Mouse (Mus musculus): ENCODE data around the gene Tmem30a. TPM values are rescaled to one million over a fixed set of nuclear protein-coding genes. Genes with fewer than 3 reads are reported as not detected.

The Tmem30a gene
- polyA plus RNA-seq (2016; fragmentation: Nextera tagmentation; extraction: Ambion mirVana): 60.7 and 61.2 TPM in 2 replicates

GRCm38 (mm10) chr9:79792841-79793835 is at the start of gene Tmem30a:
Tmem30a (minus strand) TSS chr9:79793507.
- Histone ChIP-seq H3K4me1 (replicated peaks) (peaks cover 29% of the 10 kb centered on the region), H3K36me3 (no peaks in the 10 kb centered on the region), H3K4me3 (peak within 1 kb of the TSS; percentile 91), H3K27ac (peak within 1 kb of the TSS; percentile 95), H3K27me3 (ENCODE audit: insufficient read depth, poor library complexity, severe bottlenecking) (no peaks in the 10 kb centered on the region), H3K9me3 (no peaks in the 10 kb centered on the region)
- under 1% methylated on average over 91 of the region's 91 CpGs for WGBS
- DNase-seq (ENCODE audit: low spot score): peak; percentile 95

- H3K27ac ChIP-seq: no peak overlapping the region
- H3K9me3 ChIP-seq: 0 out of 2 replicates have a peak, but pooled peaks cover 3% of the 10 kb centered on the region
- H3K4me1 ChIP-seq (replicated peaks): peaks cover 11% of the 10 kb centered on the region
- H3K27me3 ChIP-seq (ENCODE audit: insufficient read depth, poor library complexity, severe bottlenecking): no peaks in the 10 kb centered on the region
- DNase-seq (ENCODE audit: low spot score): no peak
- 89% methylated on average over 6 of the region's 6 CpGs for WGBS
- no peaks in the 10 kb centered on the region for H3K36me3 ChIP-seq
- no peak overlapping the region for H3K4me3 ChIP-seq
These were observed 49.3 kb upstream of the Tmem30a start for GRCm38 (mm10) chr9:79842615-79843014.

DNA sequence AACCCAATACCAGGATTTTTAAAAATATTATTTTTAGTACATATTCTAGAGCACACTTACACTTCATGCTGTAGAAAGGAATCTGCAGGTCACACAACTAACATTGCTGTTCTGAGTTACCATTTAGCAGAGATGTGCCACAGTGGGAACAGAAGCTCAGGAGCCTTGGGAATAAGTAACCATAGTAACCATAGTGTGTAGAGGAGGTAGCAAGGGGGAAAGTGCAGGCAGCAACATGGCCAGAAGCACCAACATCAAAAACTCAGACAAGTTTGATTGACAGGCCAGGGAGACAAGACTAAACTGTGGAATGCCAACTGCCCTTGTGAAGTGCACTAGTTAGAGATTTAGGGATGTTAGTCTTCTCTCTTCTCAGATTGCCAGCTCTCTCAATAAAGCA is 48.7 kb upstream of the Tmem30a start:
- no peak for DNase-seq (ENCODE audit: low spot score)
- H3K9me3 ChIP-seq: 0 out of 2 replicates have a peak, but pooled peaks cover 3% of the 10 kb centered on the region
- no peaks in the 10 kb centered on the region for H3K27me3 ChIP-seq (ENCODE audit: insufficient read depth, poor library complexity, severe bottlenecking)
- no peak overlapping the region for H3K4me3 ChIP-seq
- peaks cover 11% of the 10 kb centered on the region for H3K4me1 ChIP-seq (replicated peaks)
- no peak overlapping the region for H3K27ac ChIP-seq
- no peaks in the 10 kb centered on the region for H3K36me3 ChIP-seq

- no peaks in the 10 kb centered on the region for H3K27me3 ChIP-seq (ENCODE audit: insufficient read depth, poor library complexity, severe bottlenecking)
- no peaks in the 10 kb centered on the region for H3K9me3 ChIP-seq
- no peaks in the 10 kb centered on the region for H3K36me3 ChIP-seq
- 91% methylated on average over 1 of the region's 1 CpGs for WGBS
- H3K4me3 ChIP-seq: no peak overlapping the region
- H3K4me1 ChIP-seq (replicated peaks): peaks cover 31% of the 10 kb centered on the region
- DNase-seq (ENCODE audit: low spot score): no peak
- H3K27ac ChIP-seq: peak overlapping the region; percentile 12; the same call in 1 of the 2 replicates
These were observed 38.0 kb upstream of the Tmem30a start for GRCm38 (mm10) chr9:79831294-79831693.

DNA sequence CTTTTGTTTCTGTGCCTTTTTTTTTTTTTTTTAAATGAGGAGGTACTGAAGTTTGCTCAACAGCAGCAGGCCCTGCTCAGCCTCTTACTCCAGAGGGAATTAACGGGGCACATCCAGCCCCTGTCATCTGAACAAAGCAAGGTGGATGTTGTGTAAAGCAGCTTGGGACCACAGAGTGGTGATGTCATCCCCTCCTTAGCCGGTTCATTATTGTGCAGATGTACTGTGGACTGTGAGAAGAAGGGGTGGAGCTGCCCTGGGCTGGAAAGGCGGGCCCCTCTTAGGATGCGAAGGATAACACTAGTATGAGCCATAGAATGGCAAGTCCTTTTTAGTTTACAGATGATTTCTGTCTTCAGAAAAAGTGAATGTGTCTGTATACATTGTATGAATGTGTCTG is 37.6 kb upstream of the Tmem30a start:
- peak; percentile 46 for DNase-seq (ENCODE audit: low spot score)
- Histone ChIP-seq H3K36me3 (no peaks in the 10 kb centered on the region), H3K27ac (peak overlapping the region; percentile 80), H3K27me3 (ENCODE audit: insufficient read depth, poor library complexity, severe bottlenecking) (no peaks in the 10 kb centered on the region), H3K4me1 (replicated peaks) (peaks cover 36% of the 10 kb centered on the region), H3K9me3 (no peaks in the 10 kb centered on the region), H3K4me3 (peak overlapping the region; percentile 44)
- 21% methylated on average over 4 of the region's 4 CpGs for WGBS

DNA sequence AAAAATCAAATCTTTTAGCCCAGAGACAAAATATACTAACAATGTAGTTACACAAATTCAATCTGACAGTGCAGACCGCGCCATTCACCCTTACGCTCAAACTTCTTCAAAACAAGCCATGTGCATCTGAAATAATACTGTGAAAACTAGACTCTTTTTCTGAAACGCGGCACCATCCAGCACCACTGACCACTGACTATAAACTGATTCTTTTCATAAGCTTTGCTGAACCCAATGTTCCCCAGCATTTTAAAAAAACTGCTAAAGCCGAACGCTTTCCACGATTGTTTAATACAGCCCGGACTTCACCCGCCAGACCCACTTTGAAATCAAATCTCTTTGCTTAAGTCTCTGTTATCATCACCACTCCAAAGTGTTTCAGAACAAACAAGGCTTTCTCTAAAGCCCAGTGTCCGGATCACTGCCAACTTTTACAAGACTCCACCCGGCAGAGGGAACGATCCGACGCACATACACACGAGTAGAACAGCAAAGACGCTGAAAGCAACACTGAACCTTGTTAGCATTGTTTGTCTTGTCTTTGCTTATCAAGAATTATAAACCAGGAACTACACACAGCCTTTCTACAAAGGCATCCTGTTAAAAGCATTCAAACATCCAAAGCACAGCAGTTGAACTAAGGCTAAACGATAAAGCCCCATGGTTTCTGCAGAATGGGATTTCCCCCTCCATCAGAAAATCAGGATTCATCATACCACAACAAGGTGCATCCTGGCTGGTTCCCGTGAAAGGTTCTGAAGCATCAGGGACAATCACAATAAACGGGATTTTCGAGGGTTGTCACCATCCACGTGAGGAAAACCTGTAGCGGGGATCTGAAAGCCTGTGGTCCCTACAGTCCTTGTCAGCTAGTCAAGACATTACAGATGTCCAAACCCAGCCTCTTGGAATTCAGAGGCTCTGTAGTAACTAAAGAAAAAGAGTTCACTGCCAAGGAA is 36.8 kb upstream of the Tmem30a start:
- Histone ChIP-seq H3K9me3 (no peaks in the 10 kb centered on the region), H3K4me3 (peak overlapping the region; percentile 44), H3K27ac (peak overlapping the region; percentile 80), H3K36me3 (no peaks in the 10 kb centered on the region), H3K27me3 (ENCODE audit: insufficient read depth, poor library complexity, severe bottlenecking) (no peaks in the 10 kb centered on the region), H3K4me1 (replicated peaks) (peaks cover 43% of the 10 kb centered on the region)
- 67% methylated on average over 23 of the region's 23 CpGs for WGBS
- no peak for DNase-seq (ENCODE audit: low spot score)

DNA sequence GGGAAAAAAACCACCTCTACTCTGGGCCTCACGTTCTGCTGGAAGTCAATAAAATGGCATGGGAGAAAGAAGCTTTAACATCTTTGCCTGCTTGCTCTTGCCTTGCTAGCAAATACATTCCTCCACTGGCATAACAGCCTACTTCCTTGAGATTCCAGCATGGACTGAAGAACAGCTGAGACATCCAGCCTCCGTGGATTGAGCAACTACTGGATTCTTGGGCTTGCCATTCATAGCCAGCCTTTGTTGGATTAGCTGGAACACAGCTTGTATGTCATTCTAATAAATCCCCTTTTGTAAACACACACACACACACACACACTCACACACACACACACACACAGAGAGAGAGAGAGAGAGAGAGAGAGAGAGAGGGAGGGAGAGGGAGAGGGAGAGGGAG is 33.8 kb upstream of the Tmem30a start:
- H3K36me3 ChIP-seq: no peaks in the 10 kb centered on the region
- DNase-seq (ENCODE audit: low spot score): no peak
- no peak overlapping the region for H3K4me3 ChIP-seq
- H3K9me3 ChIP-seq: no peaks in the 10 kb centered on the region
- H3K27ac ChIP-seq: no peak overlapping the region
- H3K4me1 ChIP-seq (replicated peaks): peaks cover 67% of the 10 kb centered on the region
- WGBS: 57% methylated on average over 2 of the region's 2 CpGs
- no peaks in the 10 kb centered on the region for H3K27me3 ChIP-seq (ENCODE audit: insufficient read depth, poor library complexity, severe bottlenecking)

- Histone ChIP-seq H3K9me3 (no peaks in the 10 kb centered on the region), H3K27ac (0 out of 2 replicates have a peak overlapping the region, but pooled peaks have one; percentile 13), H3K27me3 (ENCODE audit: insufficient read depth, poor library complexity, severe bottlenecking) (no peaks in the 10 kb centered on the region), H3K4me1 (replicated peaks) (peaks cover 55% of the 10 kb centered on the region), H3K36me3 (0 out of 2 replicates have a peak, but pooled peaks cover under 1% of the 10 kb centered on the region), H3K4me3 (no peak overlapping the region)
- no peak for DNase-seq (ENCODE audit: low spot score)
- WGBS: 34% methylated on average over 7 of the region's 7 CpGs
These were observed 32.2 kb upstream of the Tmem30a start for GRCm38 (mm10) chr9:79825526-79825925.

DNA sequence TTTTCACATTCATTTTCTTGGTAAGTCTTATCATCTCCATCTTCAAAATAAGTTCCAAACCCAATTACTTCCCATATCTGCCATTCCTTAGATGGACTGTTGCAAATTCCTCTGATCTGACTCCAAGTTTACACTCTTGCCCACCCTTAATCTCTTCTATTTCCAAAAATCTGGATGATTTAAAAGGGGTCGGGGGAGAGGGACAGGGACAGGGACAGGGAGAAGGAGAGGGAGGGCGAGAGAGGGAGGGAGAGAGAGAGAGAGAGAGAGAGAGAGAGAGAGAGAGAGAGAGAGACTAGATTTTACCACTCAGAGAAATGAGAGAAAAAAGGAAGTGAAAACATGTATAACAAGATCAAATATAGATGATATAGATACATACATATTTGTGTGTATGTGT is 30.5 kb upstream of the Tmem30a start:
- peak overlapping the region; percentile 81 for H3K27ac ChIP-seq
- no peak for DNase-seq (ENCODE audit: low spot score)
- H3K9me3 ChIP-seq: peaks cover 5% of the 10 kb centered on the region
- H3K4me3 ChIP-seq: no peak overlapping the region
- H3K27me3 ChIP-seq (ENCODE audit: insufficient read depth, poor library complexity, severe bottlenecking): no peaks in the 10 kb centered on the region
- WGBS: 35% methylated on average over 2 of the region's 2 CpGs
- peaks cover 17% of the 10 kb centered on the region for H3K36me3 ChIP-seq
- H3K4me1 ChIP-seq (replicated peaks): peaks cover 41% of the 10 kb centered on the region

- peaks cover 21% of the 10 kb centered on the region for H3K36me3 ChIP-seq
- 22% methylated on average over 4 of the region's 4 CpGs for WGBS
- H3K27ac ChIP-seq: peak overlapping the region; percentile 81
- H3K9me3 ChIP-seq: peaks cover 9% of the 10 kb centered on the region
- DNase-seq (ENCODE audit: low spot score): peak; percentile 66
- peaks cover 40% of the 10 kb centered on the region for H3K4me1 ChIP-seq (replicated peaks)
- no peaks in the 10 kb centered on the region for H3K27me3 ChIP-seq (ENCODE audit: insufficient read depth, poor library complexity, severe bottlenecking)
- H3K4me3 ChIP-seq: no peak overlapping the region
These were observed 30.1 kb upstream of the Tmem30a start for GRCm38 (mm10) chr9:79823438-79823837.

- H3K4me1 ChIP-seq (replicated peaks): no peaks in the 10 kb centered on the region
- 96% methylated on average over 5 of the region's 5 CpGs for WGBS
- peaks cover 46% of the 10 kb centered on the region for H3K36me3 ChIP-seq
- no peaks in the 10 kb centered on the region for H3K27me3 ChIP-seq (ENCODE audit: insufficient read depth, poor library complexity, severe bottlenecking)
- no peak overlapping the region for H3K4me3 ChIP-seq
- no peak overlapping the region for H3K27ac ChIP-seq
- peaks cover 19% of the 10 kb centered on the region for H3K9me3 ChIP-seq
- no peak for DNase-seq (ENCODE audit: low spot score)
These were observed 23.2 kb upstream of the Tmem30a start for GRCm38 (mm10) chr9:79816464-79816863.

GRCm38 (mm10) chr9:79816013-79816412 is 22.7 kb upstream of the Tmem30a start:
- Histone ChIP-seq H3K4me1 (replicated peaks) (no peaks in the 10 kb centered on the region), H3K9me3 (peaks cover 19% of the 10 kb centered on the region), H3K27ac (no peak overlapping the region), H3K36me3 (peaks cover 46% of the 10 kb centered on the region), H3K27me3 (ENCODE audit: insufficient read depth, poor library complexity, severe bottlenecking) (no peaks in the 10 kb centered on the region), H3K4me3 (no peak overlapping the region)
- no peak for DNase-seq (ENCODE audit: low spot score)
- WGBS: 94% methylated on average over 11 of the region's 11 CpGs

All from hindbrain, embryonic 10.5 days (tissue).